17 mouse cellular contexts compared by ENCODE assay signal in the genomic region with DNA sequence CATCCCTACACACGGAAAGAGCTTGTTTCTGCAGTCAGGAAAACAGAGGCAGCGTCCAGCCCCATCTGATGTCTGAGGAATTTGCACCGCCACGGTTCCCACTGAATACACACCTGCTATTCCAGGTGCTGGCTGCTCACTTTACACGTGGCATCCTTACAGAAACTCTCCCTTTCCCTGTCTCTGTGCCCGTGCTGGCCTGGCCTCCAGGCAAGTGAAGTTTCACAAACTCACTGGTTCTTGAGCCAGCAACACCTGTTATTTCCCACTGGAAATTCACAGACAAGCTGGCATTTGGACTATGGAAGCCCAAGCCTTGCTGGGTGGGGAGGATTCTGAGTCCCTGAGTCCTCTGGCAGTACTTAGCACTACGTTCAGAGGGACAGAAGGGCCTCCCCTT.
"Had no signal": no experiment of that assay in that cellular context is flagged by ENCODE, and none has a peak within 500 bp of the region (broad histone marks: within the 10 kb centered on the region; RNA-seq: fewer than 3 reads in every experiment).

No protein-coding gene starts in this region.

- H3K9ac ChIP-seq: liver, embryonic 14.5 days; lung, embryonic 14.5 days; midbrain, embryonic 12.5 days; neural tube, embryonic 13.5 days; neural tube, embryonic 15.5 days; stomach, embryonic 15.5 days had no signal

- DNase-seq: lung, adult 18-20 months; lung, embryonic 14.5 days; lung, postnatal 14 days; lung, postnatal 36 days; midbrain, embryonic 14.5 days; retina, postnatal 1 day; right cerebral cortex, adult 18-20 months; right cerebral cortex, postnatal 25 days; right cerebral cortex, postnatal 4 days; thymus, postnatal 25 days; thymus, postnatal 4 days had no signal

- H3K27ac ChIP-seq: liver, embryonic 14.5 days; neural tube, embryonic 13.5 days; neural tube, embryonic 15.5 days; stomach, embryonic 15.5 days; stomach, postnatal 0 days had no signal

- H3K4me2 ChIP-seq: lung, embryonic 14.5 days; midbrain, embryonic 12.5 days; neural tube, embryonic 13.5 days; neural tube, embryonic 15.5 days; stomach, embryonic 15.5 days had no signal

- H3K36me3 ChIP-seq: neural tube, embryonic 13.5 days; neural tube, embryonic 15.5 days; stomach, embryonic 15.5 days had no signal

- H3K27me3 ChIP-seq: midbrain, embryonic 12.5 days; neural tube, embryonic 13.5 days; neural tube, embryonic 15.5 days; stomach, embryonic 15.5 days had no signal

- H3K4me3 ChIP-seq: midbrain, embryonic 12.5 days; neural tube, embryonic 13.5 days; neural tube, embryonic 15.5 days; stomach, embryonic 15.5 days had no signal

- H3K9me3 ChIP-seq: midbrain, embryonic 12.5 days; neural tube, embryonic 13.5 days; neural tube, embryonic 15.5 days; stomach, embryonic 15.5 days had no signal
